Mouse (Mus musculus) hindbrain, embryonic 14.5 days (tissue): Measurements from ENCODE around the gene Crebrf. TPM values are rescaled to one million over a fixed set of nuclear protein-coding genes. Genes with fewer than 3 reads are reported as not detected.

ENCODE experiments used
- polyA plus RNA-seq: library from polyadenylated mRNA; unstranded; fragments of >200 nt; fragmentation: Nextera tagmentation; extraction: Ambion mirVana; gene quantifications from 2 replicates; pipeline ENCODE4 v1.2.1, GENCODE M21; 2014

The Crebrf gene
- polyA plus RNA-seq, 1 experiment from 2014 or later, result 10.5 TPM

Other genes with a start within 250 kb of the Crebrf start
- 110 and 119 TPM in 2 replicates for gene Ergic1, start 154.2 kb upstream of the Crebrf start, polyA plus RNA-seq
- gene Dusp1, start 153.5 kb upstream of the Crebrf start, polyA plus RNA-seq, result 31.5 and 31.6 TPM in 2 replicates
- gene Atp6v0e, start 52.4 kb upstream of the Crebrf start, polyA plus RNA-seq, result 91.3 and 106 TPM in 2 replicates
- 47.8 and 51.5 TPM in 2 replicates for gene Bnip1, start 65.4 kb downstream of the Crebrf start, polyA plus RNA-seq
- gene Nkx2-5, start 129.4 kb downstream of the Crebrf start, polyA plus RNA-seq, result not detected in 2 replicates
- gene Kifc5b, start 201.4 kb downstream of the Crebrf start, polyA plus RNA-seq, result 0.90 and 2.1 TPM in 2 replicates
- 20.6 and 23.3 TPM in 2 replicates for gene Phf1, start 217.4 kb downstream of the Crebrf start, polyA plus RNA-seq
- 112 and 113 TPM in 2 replicates for gene Cuta, start 223.9 kb downstream of the Crebrf start, polyA plus RNA-seq
- gene Syngap1, start 225.6 kb downstream of the Crebrf start, polyA plus RNA-seq, result 4.3 and 5.0 TPM in 2 replicates